Mouse (Mus musculus) kidney, adult 2 months (tissue): ENCODE data around the gene Tatdn3. TPM values are rescaled to one million over a fixed set of nuclear protein-coding genes. Genes with fewer than 3 reads are reported as not detected.

Experiments used
- DNase-seq: peaks from one replicate; pipeline ENCODE4 v3.0.0; 2021
- H3K27ac ChIP-seq: fragments of 200-500 bp; 2 replicates; pipeline ENCODE4 v1.5.1; 2012; ENCODE audit warnings: low read depth, low read length, control low read depth, inconsistent platforms; ENCODE audit not compliant: insufficient read depth
- H3K27me3 ChIP-seq: fragments of 200-500 bp; replicated peaks from 2 replicates; pipeline ENCODE4 v1.6.1; 2012; ENCODE audit warnings: mild to moderate bottlenecking, moderate library complexity, low read length, inconsistent platforms; ENCODE audit not compliant: control insufficient read depth, insufficient read depth
- H3K36me3 ChIP-seq: fragments of 200-500 bp; 2 replicates; pipeline ENCODE4 v1.6.1; 2012; ENCODE audit warnings: mild to moderate bottlenecking, moderate library complexity, low read length, inconsistent platforms; ENCODE audit not compliant: control insufficient read depth, insufficient read depth
- H3K4me1 ChIP-seq: fragments of 200-500 bp; 2 replicates; pipeline ENCODE4 v1.6.1; 2011; ENCODE audit warnings: low read length; ENCODE audit not compliant: control insufficient read depth, insufficient read depth
- H3K4me3 ChIP-seq: fragments of 200-500 bp; 2 replicates; pipeline ENCODE4 v1.5.1; 2011; ENCODE audit warnings: mild to moderate bottlenecking, low read depth, low read length, control low read depth; ENCODE audit not compliant: insufficient read depth
- CTCF ChIP-seq: fragments of 200-500 bp; conservative IDR thresholded peaks from 2 replicates; pipeline ENCODE4 v1.5.1; 2011; ENCODE audit warnings: low read depth, mild to moderate bottlenecking, control low read depth, low read length, moderate library complexity, mixed read lengths; ENCODE audit not compliant: insufficient read depth, insufficient read length
- POLR2A ChIP-seq: fragments of 200-500 bp; IDR thresholded peaks from one replicate; pipeline ENCODE4 v1.6.1; 2011; ENCODE audit warnings: low read depth, low read length, control low read depth
- WGBS: fragments of 180-500 bp; shearing (Covaris S2); methylation state at CpG from one replicate; pipeline ENCODE4 v1.1.7; 2018; 5-methylcytosine and 5-hydroxymethylcytosine counted together
- polyA plus RNA-seq: library from polyadenylated mRNA; depleted of rRNA; stranded (reverse); fragments of >200 nt; gene quantifications from 2 replicates; pipeline ENCODE4 v1.2.3, GENCODE M21; 2012; rRNA removed

The Tatdn3 gene
- polyA plus RNA-seq, 1 experiment: 10.4 TPM

DNA sequence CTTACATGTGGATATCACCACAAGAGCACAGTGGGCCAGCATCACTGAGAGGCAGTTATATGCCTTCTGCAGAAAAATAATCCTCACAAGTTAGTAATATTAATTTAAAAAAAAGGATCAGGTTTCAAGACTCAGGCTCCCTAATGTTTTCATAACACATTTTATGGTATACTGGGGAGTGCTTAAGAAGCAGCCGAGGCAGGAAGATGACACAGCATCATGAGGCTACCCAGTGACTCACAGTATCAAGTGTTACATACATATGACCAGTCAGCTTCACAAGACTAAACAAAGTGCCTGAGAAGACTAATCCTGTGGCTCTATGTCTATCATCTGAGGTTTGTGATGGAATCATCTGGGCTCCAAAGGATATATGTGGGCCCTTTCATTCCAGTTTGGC is 64.7 kb downstream of the Tatdn3 start:
- 65% methylated on average over 1 of the region's 1 CpGs for WGBS
- H3K4me3 ChIP-seq: no peak overlapping the region
- no peaks in the 10 kb centered on the region for H3K4me1 ChIP-seq
- no peaks in the 10 kb centered on the region for H3K36me3 ChIP-seq
- no peaks in the 10 kb centered on the region for H3K27me3 ChIP-seq
- no peak overlapping the region for H3K27ac ChIP-seq
- TF ChIP-seq CTCF (no peak), POLR2A (no peak)
- DNase-seq: no peak

DNA sequence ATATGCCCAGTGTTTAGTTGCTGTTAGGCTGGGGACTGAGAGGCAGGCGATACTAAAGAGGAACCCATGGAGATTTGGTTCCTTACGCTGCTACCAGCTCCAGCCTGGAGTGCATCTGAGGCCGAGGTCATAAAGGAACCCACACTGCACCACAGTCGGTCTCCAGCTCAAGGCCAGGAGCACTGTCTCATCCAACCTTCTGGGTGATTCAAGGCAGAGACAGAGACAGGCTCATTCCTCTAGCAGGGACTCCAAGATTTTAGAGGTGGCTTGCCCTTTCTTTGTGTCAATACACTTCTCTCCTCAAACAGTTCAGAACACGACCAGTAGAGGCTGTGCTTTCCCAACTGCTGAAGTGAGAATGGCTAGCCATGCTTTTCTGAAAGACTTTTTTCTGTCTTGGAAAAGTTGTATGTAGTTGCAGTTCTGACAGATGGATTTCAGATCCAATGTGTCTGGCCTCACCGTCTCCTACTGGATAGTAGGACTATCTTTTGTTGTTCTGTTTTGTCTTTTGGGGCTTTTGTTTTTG is 66.3 kb downstream of the Tatdn3 start:
- TF ChIP-seq POLR2A (no peak), CTCF (no peak)
- Histone ChIP-seq H3K4me1 (no peaks in the 10 kb centered on the region), H3K4me3 (no peak overlapping the region), H3K27me3 (no peaks in the 10 kb centered on the region), H3K36me3 (no peaks in the 10 kb centered on the region), H3K27ac (no peak overlapping the region)
- no peak for DNase-seq
- WGBS: 69% methylated on average over 6 of the region's 6 CpGs

Other genes with a start within 250 kb of the Tatdn3 start
- 5.8 and 8.3 TPM in 2 replicates for gene Rps6kc1, start 151.2 kb downstream of the Tatdn3 start, polyA plus RNA-seq
- gene Angel2, start 137.8 kb downstream of the Tatdn3 start, polyA plus RNA-seq: 26.6 and 29.6 TPM in 2 replicates
- 0.15 and 0.22 TPM in 2 replicates for gene Vash2, start 83.6 kb downstream of the Tatdn3 start, polyA plus RNA-seq
- gene Flvcr1, start 36.8 kb downstream of the Tatdn3 start, polyA plus RNA-seq: 10.8 and 16.1 TPM in 2 replicates
- gene Spata45, start 26.3 kb downstream of the Tatdn3 start, polyA plus RNA-seq: not detected in 2 replicates
- gene Nsl1, start 80 bp upstream of the Tatdn3 start, polyA plus RNA-seq: 0.31 and 0.43 TPM in 2 replicates
- 4.1 and 4.9 TPM in 2 replicates for gene Batf3, start 34.9 kb upstream of the Tatdn3 start, polyA plus RNA-seq
- gene Fam71a, start 101.9 kb upstream of the Tatdn3 start, polyA plus RNA-seq: not detected in 2 replicates
- gene Atf3, start 155.1 kb upstream of the Tatdn3 start, polyA plus RNA-seq: 1.2 and 1.5 TPM in 2 replicates